Mouse (Mus musculus): ENCODE results near the gene Pmch.

GRCm38 (mm10) chr10:88113290-88113689, 22.4 kb downstream of the Pmch start:
- TF ChIP-seq EP300 (IDR thresholded peaks at IDR 0.05; ENCODE audit: low read depth) (no peak), CTCF (IDR thresholded peaks at IDR 0.05; ENCODE audit: low read depth) (no peak)
